Mouse (Mus musculus) embryo, embryonic 10.5 days (tissue): ENCODE measurements around the gene Mllt11.

Experiments used
- DNase-seq: peaks from one replicate; pipeline ENCODE4 v3.0.0-alpha.2; 2015; ENCODE audit warnings: low spot score

The Mllt11 gene

DNA sequence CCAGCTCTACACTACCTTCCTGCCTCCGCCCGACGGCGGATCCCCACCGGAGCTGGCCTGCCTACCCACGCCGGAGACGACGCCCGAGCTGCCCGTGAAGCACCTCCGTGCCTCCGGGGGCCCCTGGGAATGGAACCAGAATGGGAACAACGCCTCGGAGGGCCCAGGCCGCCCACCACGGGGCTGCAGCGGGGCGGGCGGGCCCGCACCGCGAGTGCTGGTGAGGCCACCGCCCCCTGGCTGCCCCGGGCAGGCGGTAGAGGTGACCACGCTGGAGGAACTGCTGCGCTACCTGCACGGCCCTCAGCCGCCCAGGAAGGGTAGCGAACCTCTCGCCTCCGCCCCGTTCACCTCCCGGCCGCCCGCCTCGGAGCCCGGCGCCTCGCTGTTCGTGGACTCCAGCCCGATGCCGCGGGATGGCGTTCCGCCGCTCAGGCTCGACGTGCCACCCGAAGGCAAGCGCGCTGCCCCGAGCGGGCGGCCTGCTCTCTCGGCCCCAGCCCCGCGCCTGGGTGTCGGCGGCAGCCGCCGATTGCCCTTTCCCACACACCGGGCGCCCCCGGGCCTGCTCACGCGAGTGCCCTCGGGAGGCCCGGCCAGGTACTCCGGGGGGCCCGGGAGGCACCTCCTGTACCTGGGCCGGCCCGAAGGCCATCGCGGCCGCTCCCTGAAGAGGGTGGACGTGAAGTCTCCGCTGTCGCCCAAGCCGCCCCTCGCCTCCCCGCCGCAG is 59.3 kb downstream of the Mllt11 start:
- DNase-seq = no peak

DNA sequence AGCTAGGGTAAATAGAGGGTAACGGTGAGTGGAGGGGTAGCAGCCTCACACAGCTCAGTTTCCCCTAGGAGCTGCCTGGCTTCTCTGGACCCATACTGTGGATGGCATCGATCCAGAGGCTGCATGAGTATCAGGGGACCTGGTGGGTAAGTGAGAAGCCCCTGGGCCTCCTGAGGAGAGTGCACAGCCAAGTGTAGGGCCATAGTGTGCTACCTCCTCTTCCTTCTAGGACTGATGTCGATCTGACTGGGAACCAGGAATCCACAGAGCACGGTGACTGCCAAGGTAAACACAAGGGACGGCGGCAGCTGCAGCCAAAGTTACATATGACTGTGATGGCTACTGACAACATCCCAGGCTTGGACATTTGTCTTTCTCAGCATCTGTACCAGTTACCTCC is 60.9 kb downstream of the Mllt11 start:
- DNase-seq = no peak

DNA sequence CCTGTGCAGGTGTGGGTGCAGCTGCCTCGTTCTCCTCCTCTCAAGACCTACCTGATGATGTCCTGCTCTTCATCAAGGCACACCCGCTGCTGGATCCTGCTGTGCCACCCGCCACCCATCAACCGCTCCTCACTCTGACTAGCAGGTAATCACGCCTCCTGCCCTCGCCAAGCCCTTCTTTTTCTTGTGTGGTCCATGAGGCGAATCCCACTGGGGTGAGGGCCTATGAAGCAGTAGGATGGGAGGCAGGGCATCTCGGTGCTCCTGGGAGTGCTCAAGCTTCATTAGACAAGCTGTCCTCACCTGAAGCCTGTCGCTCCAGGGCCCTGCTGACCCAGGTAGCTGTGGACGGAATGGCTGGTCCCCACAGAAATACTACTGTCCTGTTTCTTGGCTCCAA is 62.0 kb downstream of the Mllt11 start:
- DNase-seq = no peak
